Mouse (Mus musculus): ENCODE measurements around the gene Llgl1.

The Llgl1 gene

GRCm38 (mm10) chr11:60726601-60727391, 27.3 kb downstream of the Llgl1 start, which contains the start of gene Flii:
Gene Flii (minus strand): TSS chr11:60727263.
- in situ Hi-C loops (cut with MboI, MseI), result no loop called here

GRCm38 (mm10) chr11:60727392-60728140, 28.0 kb downstream of the Llgl1 start:
- in situ Hi-C loops (cut with MboI, MseI), result no loop called here

- in situ Hi-C loops (cut with MboI, MseI), result no loop called here
Observed at GRCm38 (mm10) chr11:60728260-60728761, 28.8 kb downstream of the Llgl1 start, which contains the start of gene Mief2. Gene Mief2 (plus strand): TSS chr11:60728398.

- in situ Hi-C loops (cut with MboI, MseI), result no loop called here
Observed at GRCm38 (mm10) chr11:60729217-60729641, 29.7 kb downstream of the Llgl1 start.

- in situ Hi-C loops (cut with MboI, MseI), result no loop called here
Observed at GRCm38 (mm10) chr11:60730169-60730568, 30.6 kb downstream of the Llgl1 start.

- in situ Hi-C loops (cut with MboI, MseI), result no loop called here
Observed at GRCm38 (mm10) chr11:60731251-60731650, 31.7 kb downstream of the Llgl1 start.

- in situ Hi-C loops (cut with MboI, MseI), result no loop called here
Observed at GRCm38 (mm10) chr11:60734206-60734605, 34.7 kb downstream of the Llgl1 start.

GRCm38 (mm10) chr11:60735191-60735590, 35.7 kb downstream of the Llgl1 start:
- in situ Hi-C loops (cut with MboI, MseI), result no loop called here

GRCm38 (mm10) chr11:60736491-60736890, 37.0 kb downstream of the Llgl1 start:
- in situ Hi-C loops (cut with MboI, MseI), result no loop called here

- in situ Hi-C loops (cut with MboI, MseI), result no loop called here
Observed at GRCm38 (mm10) chr11:60737450-60737849, 37.9 kb downstream of the Llgl1 start.

GRCm38 (mm10) chr11:60740321-60740720, 40.8 kb downstream of the Llgl1 start:
- in situ Hi-C loops (cut with MboI, MseI), result no loop called here

GRCm38 (mm10) chr11:60755570-60755969, 56.0 kb downstream of the Llgl1 start:
- in situ Hi-C loops (cut with MboI, MseI), result no loop called here

GRCm38 (mm10) chr11:60761681-60762080, 62.2 kb downstream of the Llgl1 start:
- in situ Hi-C loops (cut with MboI, MseI), result no loop called here

Measured in regulatory T cell (primary cell).